Mouse (Mus musculus): ENCODE measurements around the gene Pemt. TPM values are rescaled to one million over a fixed set of nuclear protein-coding genes. Genes with fewer than 3 reads are reported as not detected.

The Pemt gene
- polyA plus RNA-seq, 1 experiment: 2.5 TPM

GRCm38 (mm10) chr11:60071221-60071620 lies 24.9 kb upstream of the Pemt start:
- Histone ChIP-seq H3K27me3 (ENCODE audit: control insufficient read depth, insufficient read depth, low read length) (no peaks in the 10 kb centered on the region), H3K36me3 (ENCODE audit: control insufficient read depth, insufficient read depth, low read length) (no peaks in the 10 kb centered on the region), H3K4me3 (ENCODE audit: extremely low read depth, insufficient read depth, insufficient read length) (no peak overlapping the region), H3K4me1 (ENCODE audit: control insufficient read depth, insufficient read depth, insufficient read length) (peaks cover 3% of the 10 kb centered on the region; the same call in 1 of the 2 replicates), H3K27ac (ENCODE audit: insufficient read depth, low read length) (no peak overlapping the region)
- TF ChIP-seq CTCF (IDR thresholded peaks at IDR 0.05; ENCODE audit: extremely low read depth, insufficient read depth, insufficient read length, insufficient replicate concordance) (no peak), POLR2A (IDR thresholded peaks at IDR 0.05; ENCODE audit: low read depth, low read length) (no peak)
- WGBS: 68% methylated on average over 6 of the region's 6 CpGs
- DNase-seq (ENCODE audit: low read depth in 1 of 2, low spot score in 2 of 2): no peak

- peak in 1 of 2 experiments; percentile 40 for DNase-seq (ENCODE audit: low read depth in 1 of 2, low spot score in 2 of 2)
- TF ChIP-seq CTCF (IDR thresholded peaks at IDR 0.05; ENCODE audit: extremely low read depth, insufficient read depth, insufficient read length, insufficient replicate concordance) (peak; percentile 60; the same call in 1 of the 2 replicates), POLR2A (IDR thresholded peaks at IDR 0.05; ENCODE audit: low read depth, low read length) (no peak)
- Histone ChIP-seq H3K4me3 (ENCODE audit: extremely low read depth, insufficient read depth, insufficient read length) (no peak overlapping the region), H3K27me3 (ENCODE audit: control insufficient read depth, insufficient read depth, low read length) (no peaks in the 10 kb centered on the region), H3K36me3 (ENCODE audit: control insufficient read depth, insufficient read depth, low read length) (no peaks in the 10 kb centered on the region), H3K4me1 (ENCODE audit: control insufficient read depth, insufficient read depth, insufficient read length) (peaks cover 3% of the 10 kb centered on the region; the same call in 1 of the 2 replicates), H3K27ac (ENCODE audit: insufficient read depth, low read length) (no peak overlapping the region)
- 35% methylated on average over 8 of the region's 8 CpGs for WGBS
Measured at GRCm38 (mm10) chr11:60070599-60070998, 24.3 kb upstream of the Pemt start.

- TF ChIP-seq POLR2A (IDR thresholded peaks at IDR 0.05; ENCODE audit: low read depth, low read length) (no peak), CTCF (IDR thresholded peaks at IDR 0.05; ENCODE audit: extremely low read depth, insufficient read depth, insufficient read length, insufficient replicate concordance) (no peak)
- no peak overlapping the region for H3K27ac ChIP-seq (ENCODE audit: insufficient read depth, low read length)
- H3K36me3 ChIP-seq (ENCODE audit: control insufficient read depth, insufficient read depth, low read length): no peaks in the 10 kb centered on the region
- no peak overlapping the region for H3K4me3 ChIP-seq (ENCODE audit: extremely low read depth, insufficient read depth, insufficient read length)
- H3K4me1 ChIP-seq (ENCODE audit: control insufficient read depth, insufficient read depth, insufficient read length): no peaks in the 10 kb centered on the region
- DNase-seq (ENCODE audit: low read depth in 1 of 2, low spot score in 2 of 2): no peak
- no peaks in the 10 kb centered on the region for H3K27me3 ChIP-seq (ENCODE audit: control insufficient read depth, insufficient read depth, low read length)
Measured at GRCm38 (mm10) chr11:60068631-60069030, 22.3 kb upstream of the Pemt start.

GRCm38 (mm10) chr11:60067646-60068045 lies 21.4 kb upstream of the Pemt start:
- 90% methylated on average over 4 of the region's 4 CpGs for WGBS
- TF ChIP-seq POLR2A (IDR thresholded peaks at IDR 0.05; ENCODE audit: low read depth, low read length) (no peak), CTCF (IDR thresholded peaks at IDR 0.05; ENCODE audit: extremely low read depth, insufficient read depth, insufficient read length, insufficient replicate concordance) (no peak)

GRCm38 (mm10) chr11:60065267-60065666 lies 19.0 kb upstream of the Pemt start:
- no peak overlapping the region for H3K27ac ChIP-seq (ENCODE audit: insufficient read depth, low read length)
- DNase-seq (ENCODE audit: low read depth in 1 of 2, low spot score in 2 of 2): no peak
- 66% methylated on average over 1 of the region's 1 CpGs for WGBS
- no peaks in the 10 kb centered on the region for H3K27me3 ChIP-seq (ENCODE audit: control insufficient read depth, insufficient read depth, low read length)
- H3K4me1 ChIP-seq (ENCODE audit: control insufficient read depth, insufficient read depth, insufficient read length): no peaks in the 10 kb centered on the region
- H3K36me3 ChIP-seq (ENCODE audit: control insufficient read depth, insufficient read depth, low read length): no peaks in the 10 kb centered on the region
- TF ChIP-seq CTCF (IDR thresholded peaks at IDR 0.05; ENCODE audit: extremely low read depth, insufficient read depth, insufficient read length, insufficient replicate concordance) (no peak), POLR2A (IDR thresholded peaks at IDR 0.05; ENCODE audit: low read depth, low read length) (no peak)
- no peak overlapping the region for H3K4me3 ChIP-seq (ENCODE audit: extremely low read depth, insufficient read depth, insufficient read length)

More at GRCm38 (mm10) chr11:60067646-60068045, 21.4 kb upstream of the Pemt start:
- Histone ChIP-seq H3K4me1 (ENCODE audit: control insufficient read depth, insufficient read depth, insufficient read length) (no peaks in the 10 kb centered on the region), H3K27ac (ENCODE audit: insufficient read depth, low read length) (no peak overlapping the region), H3K36me3 (ENCODE audit: control insufficient read depth, insufficient read depth, low read length) (no peaks in the 10 kb centered on the region), H3K27me3 (ENCODE audit: control insufficient read depth, insufficient read depth, low read length) (no peaks in the 10 kb centered on the region), H3K4me3 (ENCODE audit: extremely low read depth, insufficient read depth, insufficient read length) (no peak overlapping the region)
- DNase-seq (ENCODE audit: low read depth in 1 of 2, low spot score in 2 of 2): no peak

GRCm38 (mm10) chr11:60061504-60062006 lies 15.3 kb upstream of the Pemt start:
- TF ChIP-seq CTCF (IDR thresholded peaks at IDR 0.05; ENCODE audit: extremely low read depth, insufficient read depth, insufficient read length, insufficient replicate concordance) (no peak), POLR2A (IDR thresholded peaks at IDR 0.05; ENCODE audit: low read depth, low read length) (no peak)
- no peak for DNase-seq (ENCODE audit: low read depth in 1 of 2, low spot score in 2 of 2)
- Histone ChIP-seq H3K27me3 (ENCODE audit: control insufficient read depth, insufficient read depth, low read length) (no peaks in the 10 kb centered on the region), H3K4me1 (ENCODE audit: control insufficient read depth, insufficient read depth, insufficient read length) (no peaks in the 10 kb centered on the region), H3K27ac (ENCODE audit: insufficient read depth, low read length) (no peak overlapping the region), H3K4me3 (ENCODE audit: extremely low read depth, insufficient read depth, insufficient read length) (no peak overlapping the region), H3K36me3 (ENCODE audit: control insufficient read depth, insufficient read depth, low read length) (no peaks in the 10 kb centered on the region)
- WGBS: 71% methylated on average over 4 of the region's 4 CpGs

GRCm38 (mm10) chr11:60060026-60060425 lies 13.7 kb upstream of the Pemt start:
- Histone ChIP-seq H3K4me1 (ENCODE audit: control insufficient read depth, insufficient read depth, insufficient read length) (no peaks in the 10 kb centered on the region), H3K27me3 (ENCODE audit: control insufficient read depth, insufficient read depth, low read length) (no peaks in the 10 kb centered on the region), H3K36me3 (ENCODE audit: control insufficient read depth, insufficient read depth, low read length) (no peaks in the 10 kb centered on the region), H3K27ac (ENCODE audit: insufficient read depth, low read length) (no peak overlapping the region), H3K4me3 (ENCODE audit: extremely low read depth, insufficient read depth, insufficient read length) (no peak overlapping the region)
- DNase-seq (ENCODE audit: low read depth in 1 of 2, low spot score in 2 of 2): no peak
- 86% methylated on average over 2 of the region's 2 CpGs for WGBS
- no peak for TF ChIP-seq POLR2A (IDR thresholded peaks at IDR 0.05; ENCODE audit: low read depth, low read length)
- TF ChIP-seq CTCF (IDR thresholded peaks at IDR 0.05; ENCODE audit: extremely low read depth, insufficient read depth, insufficient read length, insufficient replicate concordance): no peak
